Mouse (Mus musculus) lung, postnatal 0 days (tissue): ENCODE measurements around the gene Kng2. TPM values are rescaled to one million over a fixed set of nuclear protein-coding genes. Genes with fewer than 3 reads are reported as not detected.
"Not testable (repeated sequence)": the region's sequence is repeated elsewhere in the genome, so short reads cannot be mapped to it uniquely, and the experiment has no call there.

Experiments
- ATAC-seq: fragments of 200-750 bp; cut with Nextera tagmentation; 2 replicates; pipeline ENCODE4 v1.8.0; 2017; ENCODE audit warnings: moderate library complexity
- DNase-seq: peaks from one replicate; pipeline ENCODE4 v3.0.0-alpha.2; 2016; ENCODE audit warnings: low spot score
- H3K27ac ChIP-seq: fragments of 300-500 bp; sonication (generic); 2 replicates; pipeline ENCODE4 v1.5.1; 2014; ENCODE audit warnings: antibody characterized with exemption, mild to moderate bottlenecking, low read length, mixed read lengths
- H3K27me3 ChIP-seq: fragments of 300-500 bp; sonication (generic); replicated peaks from 2 replicates; pipeline ENCODE4 v1.6.1; 2014; ENCODE audit warnings: low read length, mixed read lengths; ENCODE audit not compliant: insufficient read depth
- H3K36me3 ChIP-seq: fragments of 300-500 bp; sonication (generic); 2 replicates; pipeline ENCODE4 v1.6.1; 2014; ENCODE audit warnings: low read length, mixed read lengths; ENCODE audit not compliant: insufficient read depth
- H3K4me1 ChIP-seq: fragments of 300-500 bp; sonication (generic); 2 replicates; pipeline ENCODE4 v1.6.1; 2014; ENCODE audit warnings: antibody characterized with exemption, low read depth, low read length, mixed read lengths; ENCODE audit not compliant: insufficient read depth
- H3K4me2 ChIP-seq: fragments of 300-500 bp; sonication (generic); replicated peaks from 2 replicates; pipeline ENCODE4 v1.6.1; 2014; ENCODE audit warnings: low read depth, mild to moderate bottlenecking, low read length, moderate library complexity, mixed read lengths
- H3K4me3 ChIP-seq: fragments of 300-500 bp; sonication (generic); 2 replicates; pipeline ENCODE4 v1.5.1; 2014; ENCODE audit warnings: low read depth, low read length
- H3K9ac ChIP-seq: fragments of 300-500 bp; sonication (generic); replicated peaks from 2 replicates; pipeline ENCODE4 v1.6.1; 2014; ENCODE audit warnings: low read depth, mild to moderate bottlenecking
- H3K9me3 ChIP-seq: fragments of 300-500 bp; sonication (generic); 2 replicates; pipeline ENCODE4 v1.6.1; 2016; ENCODE audit warnings: low read length, mixed read lengths
- CTCF ChIP-seq: IDR thresholded peaks from 2 replicates; pipeline ENCODE4 v1.5.1; 2016; ENCODE audit warnings: antibody characterized with exemption, mild to moderate bottlenecking
- EP300 ChIP-seq: IDR thresholded peaks from 2 replicates; pipeline ENCODE4 v1.6.1; 2016; ENCODE audit warnings: antibody characterized with exemption, mild to moderate bottlenecking, control low read depth
- WGBS: fragments of 180-500 bp; shearing (Covaris S2); extraction: QIAGEN DNeasy Blood & Tissue Kit; methylation state at CpG from one replicate; pipeline ENCODE4 v1.1.7; 2014; 5-methylcytosine and 5-hydroxymethylcytosine counted together
- polyA plus RNA-seq: library from polyadenylated mRNA; unstranded; fragments of >200 nt; fragmentation: Nextera tagmentation; extraction: Ambion mirVana; gene quantifications from 2 replicates; pipeline ENCODE4 v1.2.1, GENCODE M21; 2015

Kng2 gene
- polyA plus RNA-seq, 1 experiment from 2014 or later = 0.42 TPM

- no peak for TF ChIP-seq CTCF
- no peak for TF ChIP-seq EP300
- Histone ChIP-seq H3K4me3 (no peak overlapping the region), H3K36me3 (no peaks in the 10 kb centered on the region), H3K27me3 (no peaks in the 10 kb centered on the region), H3K9me3 (no peaks in the 10 kb centered on the region), H3K4me2 (no peak overlapping the region), H3K27ac (no peak overlapping the region), H3K4me1 (no peaks in the 10 kb centered on the region), H3K9ac (no peak overlapping the region)
- no peak for ATAC-seq
- WGBS = 21% methylated on average over 4 of the region's 4 CpGs
- no peak for DNase-seq
Observed at GRCm38 (mm10) chr16:23040876-23041275, 11.6 kb upstream of the Kng2 start.

GRCm38 (mm10) chr16:23039281-23039680 is 10.0 kb upstream of the Kng2 start:
- Histone ChIP-seq H3K9me3 (no peaks in the 10 kb centered on the region), H3K4me2 (no peak overlapping the region), H3K9ac (no peak overlapping the region), H3K4me1 (no peaks in the 10 kb centered on the region), H3K27ac (no peak overlapping the region), H3K36me3 (no peaks in the 10 kb centered on the region), H3K27me3 (no peaks in the 10 kb centered on the region), H3K4me3 (no peak overlapping the region)
- TF ChIP-seq CTCF (no peak), EP300 (no peak)
- 73% methylated on average over 4 of the region's 4 CpGs for WGBS
- no peak for DNase-seq
- no peak for ATAC-seq

DNA sequence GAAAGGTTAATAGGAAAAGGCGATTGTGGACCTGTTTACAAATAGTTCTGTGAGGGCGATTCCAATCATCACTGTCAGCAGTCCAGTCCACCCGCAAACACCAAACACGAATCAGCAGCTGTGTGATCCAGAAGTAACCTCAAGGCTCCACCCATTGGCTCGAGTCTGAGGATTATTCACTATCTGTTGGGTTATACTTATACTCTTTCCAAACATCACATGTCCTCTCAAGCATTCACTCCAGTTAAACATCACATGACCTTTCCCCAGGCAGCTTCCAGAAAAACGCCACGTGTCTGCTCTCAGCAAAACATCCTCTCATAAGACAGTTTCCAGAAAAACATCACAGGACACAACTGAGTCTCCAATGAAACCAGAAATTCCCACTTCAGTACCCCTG is 8.5 kb upstream of the Kng2 start:
- H3K27ac ChIP-seq = no peak overlapping the region
- H3K27me3 ChIP-seq = no peaks in the 10 kb centered on the region
- no peaks in the 10 kb centered on the region for H3K4me1 ChIP-seq
- no peak for DNase-seq
- no peaks in the 10 kb centered on the region for H3K9me3 ChIP-seq
- no peaks in the 10 kb centered on the region for H3K36me3 ChIP-seq
- no peak overlapping the region for H3K4me2 ChIP-seq
- no peak for ATAC-seq
- no peak overlapping the region for H3K4me3 ChIP-seq
- H3K9ac ChIP-seq = no peak overlapping the region
- TF ChIP-seq CTCF (no peak), EP300 (no peak)
- WGBS = 61% methylated on average over 7 of the region's 7 CpGs

- Histone ChIP-seq H3K9ac (no peak overlapping the region), H3K9me3 (no peaks in the 10 kb centered on the region), H3K4me3 (no peak overlapping the region), H3K27me3 (no peaks in the 10 kb centered on the region), H3K27ac (no peak overlapping the region), H3K36me3 (no peaks in the 10 kb centered on the region), H3K4me1 (no peaks in the 10 kb centered on the region), H3K4me2 (no peak overlapping the region)
- DNase-seq (no peak), ATAC-seq (no peak)
- no peak for TF ChIP-seq EP300
- no peak for TF ChIP-seq CTCF
- 83% methylated on average over 4 of the region's 4 CpGs for WGBS
Observed at GRCm38 (mm10) chr16:23033673-23034072, 4.4 kb upstream of the Kng2 start.

- Histone ChIP-seq H3K9me3 (no peaks in the 10 kb centered on the region), H3K27me3 (no peaks in the 10 kb centered on the region), H3K4me1 (no peaks in the 10 kb centered on the region), H3K9ac (no peak overlapping the region), H3K4me3 (no peak overlapping the region), H3K27ac (no peak overlapping the region), H3K4me2 (no peak overlapping the region), H3K36me3 (no peaks in the 10 kb centered on the region)
- DNase-seq (no peak), ATAC-seq (no peak)
- WGBS = 80% methylated on average over 5 of the region's 5 CpGs
- TF ChIP-seq EP300 (no peak), CTCF (no peak)
Observed at GRCm38 (mm10) chr16:23030673-23031435, 1.6 kb upstream of the Kng2 start.

- H3K4me1 ChIP-seq, H3K36me3 ChIP-seq, ATAC-seq, H3K27ac ChIP-seq, H3K4me2 ChIP-seq, H3K9ac ChIP-seq, H3K9me3 ChIP-seq, DNase-seq, H3K27me3 ChIP-seq, H3K4me3 ChIP-seq: not testable (repeated sequence)
- WGBS = 30% methylated on average over 3 of the region's 3 CpGs
Observed at GRCm38 (mm10) chr16:23027341-23027740, 1.9 kb downstream of the Kng2 start.

DNA sequence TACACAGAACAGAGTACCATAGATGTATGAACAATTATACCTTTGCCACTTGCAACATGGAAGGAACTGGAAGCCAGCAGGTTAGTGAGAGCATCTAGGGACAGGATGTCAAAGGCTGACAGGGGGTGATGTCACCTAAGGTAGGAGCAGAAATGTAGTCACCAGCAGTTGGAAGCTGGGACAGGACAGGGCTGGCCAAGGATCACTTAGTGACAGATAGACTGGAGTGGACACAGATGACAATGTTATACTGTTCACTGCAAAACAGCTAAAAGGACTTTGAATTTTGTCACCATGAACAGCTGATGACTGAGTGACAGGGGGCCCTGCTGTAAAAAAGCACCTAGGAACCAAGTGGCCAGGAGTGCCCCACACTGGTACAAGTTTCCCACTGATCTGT is 2.7 kb downstream of the Kng2 start:
- H3K27ac ChIP-seq = no peak overlapping the region
- no peaks in the 10 kb centered on the region for H3K36me3 ChIP-seq
- DNase-seq = no peak
- H3K4me2 ChIP-seq = no peak overlapping the region
- TF ChIP-seq EP300 = no peak
- no peak for TF ChIP-seq CTCF
- H3K9me3 ChIP-seq = no peaks in the 10 kb centered on the region
- H3K4me3 ChIP-seq = no peak overlapping the region
- no peaks in the 10 kb centered on the region for H3K27me3 ChIP-seq
- H3K4me1 ChIP-seq = no peaks in the 10 kb centered on the region
- no peak overlapping the region for H3K9ac ChIP-seq
- ATAC-seq = no peak
